In the genomic region with DNA sequence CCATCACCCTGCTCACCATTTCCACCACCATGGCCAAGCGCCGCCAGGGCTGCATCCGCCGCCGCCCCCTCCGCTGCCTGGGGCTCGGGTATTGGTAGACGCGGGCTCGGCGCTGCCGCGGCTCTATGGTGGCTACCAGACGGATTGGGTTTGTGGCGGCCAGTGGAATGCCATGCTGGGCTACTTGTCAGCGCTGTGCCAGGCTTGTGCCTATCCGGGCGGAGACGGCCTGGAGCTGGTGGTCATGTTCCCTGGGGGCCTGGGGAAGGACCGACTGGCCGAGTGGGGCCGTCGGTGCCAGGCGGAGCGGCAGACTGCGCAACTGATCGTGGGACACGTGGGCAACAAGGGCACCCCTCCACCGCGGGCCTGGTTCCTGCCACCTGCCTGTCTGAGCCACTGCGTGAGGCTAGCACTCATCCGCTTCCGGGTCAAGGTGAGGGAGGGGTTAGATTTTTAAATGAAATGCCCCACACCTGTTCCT, we compare ENCODE assay signal across 7 mouse cellular contexts. TPM values are rescaled to one million over a fixed set of nuclear protein-coding genes. Genes with fewer than 3 reads are reported as not detected.
DNase-seq lines count a peak whose midpoint lies in the region.

No protein-coding gene starts in this region.

- peaks cover 7% of the 10 kb centered on the region for H3K27me3 ChIP-seq in megakaryocyte, embryonic 14.5 days (replicated peaks)

- peak; percentile 35 for DNase-seq in adipocyte (ENCODE audit: low spot score)
- DNase-seq in cerebellum, postnatal 25 days: peak; percentile 67 to 74
- peak; percentile 6 to 43 for DNase-seq in gastrocnemius, adult 8-10 months (ENCODE audit: low spot score in 2 of 2)
- peak; percentile 73 for DNase-seq in induced T-regulatory cell, adult 2 months (ENCODE audit: low read depth)
- DNase-seq in left cerebral cortex, postnatal 10 days (ENCODE audit: extremely low spot score in 1 of 2, low spot score in 2 of 2): peak; percentile 29 to 52
- peak; percentile 35 for DNase-seq in right cerebral cortex, postnatal 14 days

- 0 out of 2 replicates have a peak, but pooled peaks cover 4% of the 10 kb centered on the region for H3K9me3 ChIP-seq in megakaryocyte, embryonic 14.5 days

- H3K4me1 ChIP-seq in megakaryocyte, embryonic 14.5 days: peaks cover 8% of the 10 kb centered on the region; the same call in 1 of the 2 replicates

- H3K36me3 ChIP-seq in megakaryocyte, embryonic 14.5 days (replicated peaks; ENCODE audit: low read length): peaks cover 9% of the 10 kb centered on the region

- peak overlapping the region; percentile 97 for H3K4me3 ChIP-seq in megakaryocyte, embryonic 14.5 days (replicated peaks)

- intact Hi-C loops in left cerebral cortex, postnatal 10 days (cut with DNase I): no loop called here

RNA-seq across cellular contexts. Expression of gene Fam120c, which starts 0.6 kb away (rescaled TPM):
- total RNA-seq in gastrocnemius, adult 8-10 months (2022): 10 to 100 TPM; 11.6 to 14.2 (median 11.7) TPM
- total RNA-seq in left cerebral cortex, postnatal 10 days (2021): 10 to 100 TPM; 40.3 to 40.5 TPM
- 1.0 and 3.9 TPM in 2 replicates for polyA plus RNA-seq in megakaryocyte, embryonic 14.5 days (2012; ENCODE audit: insufficient read depth, low replicate concordance)

Comparison
In these comparisons a context has a peak if more than half of its experiments do, and no peak if none do; other contexts are left out.
1. Peak in every context shown above with its lines: DNase-seq and H3K4me3 ChIP-seq.